Mouse (Mus musculus) stomach, postnatal 0 days (tissue): ENCODE measurements around the gene Nfkbil1.

Source experiments
- CTCF ChIP-seq: IDR thresholded peaks from 2 replicates; pipeline ENCODE4 v1.5.1; 2016; ENCODE audit warnings: antibody characterized with exemption, low read depth, mild to moderate bottlenecking, moderate library complexity
- EP300 ChIP-seq: optimal IDR thresholded peaks from 2 replicates; pipeline ENCODE3; 2016; ENCODE audit warnings: antibody characterized with exemption

DNA sequence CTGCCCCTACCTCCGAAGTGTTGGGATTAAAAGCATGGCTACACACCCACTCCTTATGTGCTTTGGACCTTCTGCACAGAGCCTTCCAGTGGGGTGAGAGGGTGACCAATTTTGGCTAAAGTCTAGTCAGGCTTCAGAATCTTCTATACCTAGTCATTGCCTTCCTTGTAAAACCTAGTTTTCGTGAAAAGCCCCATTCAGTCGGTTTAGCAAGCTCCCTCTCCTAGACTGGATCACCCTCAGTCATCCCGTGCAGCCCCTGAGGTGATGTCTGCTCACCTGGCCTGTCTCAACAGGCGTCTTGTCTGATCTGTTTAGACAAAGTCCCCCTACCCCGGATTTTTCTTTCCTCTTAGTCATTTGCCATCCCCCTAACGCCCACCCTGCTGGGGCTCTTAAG is 37.6 kb downstream of the Nfkbil1 start:
- no peak for TF ChIP-seq CTCF
- TF ChIP-seq EP300, result no peak
